Mouse (Mus musculus) intestine, embryonic 14.5 days (tissue): Measurements from ENCODE around the gene Fgfr2. TPM values are rescaled to one million over a fixed set of nuclear protein-coding genes. Genes with fewer than 3 reads are reported as not detected.

Source experiments
- ATAC-seq: fragments of 200-750 bp; cut with Nextera tagmentation; replicated peaks from 2 replicates; pipeline ENCODE4 v1.8.0; 2017; ENCODE audit warnings: low read depth, moderate number of reproducible peaks, moderate TSS enrichment, moderate library complexity; ENCODE audit not compliant: low FRiP score, low TSS enrichment
- DNase-seq: peaks from one replicate; pipeline ENCODE4 v3.0.0-alpha.2; 2018; ENCODE audit warnings: low spot score
- H3K27ac ChIP-seq: fragments of 300-500 bp; sonication (generic); 2 replicates; pipeline ENCODE4 v1.5.1; 2014; ENCODE audit warnings: low read depth, mild to moderate bottlenecking, control low read depth
- H3K27me3 ChIP-seq: fragments of 300-500 bp; sonication (generic); replicated peaks from 2 replicates; pipeline ENCODE4 v1.6.1; 2014; ENCODE audit warnings: low read length, control low read depth; ENCODE audit not compliant: control insufficient read depth, insufficient read depth
- H3K36me3 ChIP-seq: fragments of 300-500 bp; sonication (generic); 2 replicates; pipeline ENCODE4 v1.6.1; 2014; ENCODE audit warnings: low read length, control low read depth; ENCODE audit not compliant: control insufficient read depth, insufficient read depth
- H3K4me1 ChIP-seq: fragments of 300-500 bp; sonication (generic); replicated peaks from 2 replicates; pipeline ENCODE4 v1.6.1; 2014; ENCODE audit warnings: low read length, control low read depth, mixed read lengths; ENCODE audit not compliant: control insufficient read depth, insufficient read depth
- H3K4me2 ChIP-seq: fragments of 300-500 bp; sonication (generic); 2 replicates; pipeline ENCODE4 v1.6.1; 2014; ENCODE audit warnings: low read length
- H3K4me3 ChIP-seq: fragments of 300-500 bp; sonication (generic); 2 replicates; pipeline ENCODE4 v1.5.1; 2014; ENCODE audit warnings: low read depth, low read length, control low read depth, mixed read lengths
- H3K9ac ChIP-seq: fragments of 300-500 bp; sonication (generic); 2 replicates; pipeline ENCODE4 v1.6.1; 2014; ENCODE audit warnings: mild to moderate bottlenecking, low read length
- H3K9me3 ChIP-seq: fragments of 300-500 bp; sonication (generic); 2 replicates; pipeline ENCODE4 v1.6.1; 2016; ENCODE audit warnings: low read length, control low read depth; ENCODE audit not compliant: control insufficient read depth
- WGBS: fragments of 180-500 bp; shearing (Covaris S2); extraction: QIAGEN DNeasy Blood & Tissue Kit; methylation state at CpG from one replicate; pipeline ENCODE4 v1.1.7; 2014; 5-methylcytosine and 5-hydroxymethylcytosine counted together
- polyA plus RNA-seq: library from polyadenylated mRNA; unstranded; fragments of >200 nt; fragmentation: Nextera tagmentation; extraction: Ambion mirVana; gene quantifications from 2 replicates; pipeline ENCODE4 v1.2.1, GENCODE M21; 2014

Gene Fgfr2
- polyA plus RNA-seq, 1 experiment from 2014 or later = 105 TPM

GRCm38 (mm10) chr7:131788595-131789206 is 1334.4 kb downstream of the Fgfr2 start:
- WGBS = 72% methylated on average over 10 of the region's 10 CpGs
- Histone ChIP-seq H3K4me2 (no peak overlapping the region), H3K4me3 (no peak overlapping the region), H3K4me1 (no peaks in the 10 kb centered on the region), H3K9ac (no peak overlapping the region), H3K9me3 (no peaks in the 10 kb centered on the region), H3K27ac (no peak overlapping the region), H3K36me3 (no peaks in the 10 kb centered on the region), H3K27me3 (no peaks in the 10 kb centered on the region)
- ATAC-seq (no peak), DNase-seq (no peak)

GRCm38 (mm10) chr7:131785721-131786120 is 1337.4 kb downstream of the Fgfr2 start:
- Histone ChIP-seq H3K4me3 (no peak overlapping the region), H3K9ac (no peak overlapping the region), H3K27me3 (no peaks in the 10 kb centered on the region), H3K4me2 (no peak overlapping the region), H3K27ac (no peak overlapping the region), H3K4me1 (no peaks in the 10 kb centered on the region), H3K9me3 (no peaks in the 10 kb centered on the region), H3K36me3 (no peaks in the 10 kb centered on the region)
- ATAC-seq = no peak
- DNase-seq = no peak
- 91% methylated on average over 3 of the region's 3 CpGs for whole genome bisulfite sequencing

GRCm38 (mm10) chr7:131778271-131778985 is 1344.7 kb downstream of the Fgfr2 start:
- Histone ChIP-seq H3K4me3 (no peak overlapping the region), H3K9ac (no peak overlapping the region), H3K27ac (no peak overlapping the region), H3K9me3 (no peaks in the 10 kb centered on the region), H3K36me3 (no peaks in the 10 kb centered on the region), H3K4me1 (0 out of 2 replicates have a peak, but pooled peaks cover 5% of the 10 kb centered on the region), H3K27me3 (0 out of 2 replicates have a peak, but pooled peaks cover 3% of the 10 kb centered on the region), H3K4me2 (no peak overlapping the region)
- no peak for ATAC-seq
- WGBS = 64% methylated on average over 24 of the region's 24 CpGs
- no peak for DNase-seq

GRCm38 (mm10) chr7:131777461-131778270 is 1345.5 kb downstream of the Fgfr2 start:
- 24% methylated on average over 10 of the region's 10 CpGs for WGBS
- Histone ChIP-seq H3K4me2 (no peak overlapping the region), H3K36me3 (no peaks in the 10 kb centered on the region), H3K4me1 (0 out of 2 replicates have a peak, but pooled peaks cover 5% of the 10 kb centered on the region), H3K27me3 (0 out of 2 replicates have a peak, but pooled peaks cover 3% of the 10 kb centered on the region), H3K4me3 (no peak overlapping the region), H3K9me3 (no peaks in the 10 kb centered on the region), H3K9ac (no peak overlapping the region), H3K27ac (no peak overlapping the region)
- DNase-seq = no peak
- ATAC-seq = no peak

- H3K9me3 ChIP-seq = no peaks in the 10 kb centered on the region
- H3K36me3 ChIP-seq = no peaks in the 10 kb centered on the region
- DNase-seq = no peak
- WGBS = 77% methylated on average over 16 of the region's 16 CpGs
- no peak overlapping the region for H3K9ac ChIP-seq
- H3K4me1 ChIP-seq = 0 out of 2 replicates have a peak, but pooled peaks cover 5% of the 10 kb centered on the region
- no peak overlapping the region for H3K4me2 ChIP-seq
- H3K27ac ChIP-seq = no peak overlapping the region
- no peak overlapping the region for H3K4me3 ChIP-seq
- 0 out of 2 replicates have a peak, but pooled peaks cover 3% of the 10 kb centered on the region for H3K27me3 ChIP-seq
- ATAC-seq = no peak
Observed at GRCm38 (mm10) chr7:131776191-131776752, 1346.9 kb downstream of the Fgfr2 start.

DNA sequence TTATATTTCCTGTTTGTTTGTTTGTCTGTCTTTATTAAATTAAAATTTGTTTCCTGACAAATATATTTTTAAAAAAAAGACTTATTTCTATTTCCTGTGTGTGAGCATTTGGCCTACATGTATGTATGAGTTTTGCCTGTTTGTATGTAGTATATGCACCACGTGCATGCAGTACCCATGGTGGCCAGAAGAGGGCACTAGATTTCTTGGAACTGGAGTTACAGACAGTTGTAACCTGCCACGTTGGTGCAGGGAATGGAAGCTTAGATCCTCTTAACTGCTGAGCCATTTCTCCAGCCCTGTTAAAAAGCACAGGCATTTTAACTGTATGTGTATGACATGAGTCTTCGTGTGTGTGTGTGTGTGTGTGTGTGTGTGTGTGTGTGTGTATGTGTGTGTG is 1365.2 kb downstream of the Fgfr2 start:
- 89% methylated on average over 3 of the region's 3 CpGs for WGBS

DNA sequence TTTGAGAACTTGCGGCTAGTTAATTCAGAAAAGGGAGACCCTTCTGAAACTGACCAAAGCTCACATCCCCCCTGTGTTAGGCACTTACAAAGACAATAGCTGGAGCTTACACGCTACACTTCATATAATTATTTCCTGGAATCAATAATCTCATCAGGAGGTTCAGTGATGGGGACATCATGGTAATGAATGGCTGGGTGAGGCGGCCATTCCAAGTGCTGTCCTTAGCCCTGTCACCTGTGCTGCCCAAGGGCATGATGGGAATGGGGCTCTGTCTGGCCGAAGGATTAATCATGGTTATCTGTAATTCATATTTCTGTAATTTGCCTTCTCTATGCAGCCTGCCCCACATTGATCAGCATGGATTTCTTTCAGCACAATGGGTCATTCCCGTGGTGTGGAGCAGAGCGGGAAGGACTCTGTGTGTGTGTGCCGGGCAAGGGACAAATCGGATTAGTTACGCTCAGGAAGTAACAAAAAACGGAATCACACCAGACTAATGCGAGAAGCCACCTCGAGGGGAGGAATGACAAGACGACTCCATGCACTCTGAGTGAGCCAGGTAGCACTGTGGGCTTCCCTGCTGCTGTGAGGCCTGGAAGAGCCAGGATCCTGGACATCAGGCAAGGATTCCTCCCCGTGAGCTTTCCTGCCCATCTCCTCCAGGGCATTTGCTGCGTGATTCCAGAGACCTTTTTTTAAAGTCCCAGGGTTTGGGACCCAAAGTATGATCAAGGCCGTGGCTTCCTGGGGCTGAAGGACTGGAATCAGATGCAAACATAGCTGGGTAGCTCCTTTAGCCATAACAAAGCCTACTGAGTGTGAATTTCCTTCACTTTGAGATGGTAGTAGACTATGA is 1375.8 kb downstream of the Fgfr2 start:
- H3K4me1 ChIP-seq = 0 out of 2 replicates have a peak, but pooled peaks cover 3% of the 10 kb centered on the region
- no peak overlapping the region for H3K27ac ChIP-seq
- ATAC-seq = no peak
- no peak overlapping the region for H3K4me3 ChIP-seq
- no peaks in the 10 kb centered on the region for H3K36me3 ChIP-seq
- no peak overlapping the region for H3K4me2 ChIP-seq
- WGBS = 65% methylated on average over 16 of the region's 16 CpGs
- DNase-seq = no peak
- H3K9me3 ChIP-seq = no peaks in the 10 kb centered on the region
- no peaks in the 10 kb centered on the region for H3K27me3 ChIP-seq
- no peak overlapping the region for H3K9ac ChIP-seq

More for the DNA sequence above, 1365.2 kb downstream of the Fgfr2 start:
- Histone ChIP-seq H3K9ac (no peak overlapping the region), H3K36me3 (no peaks in the 10 kb centered on the region), H3K27me3 (no peaks in the 10 kb centered on the region), H3K9me3 (0 out of 2 replicates have a peak, but pooled peaks cover 2% of the 10 kb centered on the region), H3K4me3 (no peak overlapping the region), H3K4me2 (no peak overlapping the region), H3K27ac (no peak overlapping the region), H3K4me1 (no peaks in the 10 kb centered on the region)
- DNase-seq = no peak
- no peak for ATAC-seq
